In the genomic region with DNA sequence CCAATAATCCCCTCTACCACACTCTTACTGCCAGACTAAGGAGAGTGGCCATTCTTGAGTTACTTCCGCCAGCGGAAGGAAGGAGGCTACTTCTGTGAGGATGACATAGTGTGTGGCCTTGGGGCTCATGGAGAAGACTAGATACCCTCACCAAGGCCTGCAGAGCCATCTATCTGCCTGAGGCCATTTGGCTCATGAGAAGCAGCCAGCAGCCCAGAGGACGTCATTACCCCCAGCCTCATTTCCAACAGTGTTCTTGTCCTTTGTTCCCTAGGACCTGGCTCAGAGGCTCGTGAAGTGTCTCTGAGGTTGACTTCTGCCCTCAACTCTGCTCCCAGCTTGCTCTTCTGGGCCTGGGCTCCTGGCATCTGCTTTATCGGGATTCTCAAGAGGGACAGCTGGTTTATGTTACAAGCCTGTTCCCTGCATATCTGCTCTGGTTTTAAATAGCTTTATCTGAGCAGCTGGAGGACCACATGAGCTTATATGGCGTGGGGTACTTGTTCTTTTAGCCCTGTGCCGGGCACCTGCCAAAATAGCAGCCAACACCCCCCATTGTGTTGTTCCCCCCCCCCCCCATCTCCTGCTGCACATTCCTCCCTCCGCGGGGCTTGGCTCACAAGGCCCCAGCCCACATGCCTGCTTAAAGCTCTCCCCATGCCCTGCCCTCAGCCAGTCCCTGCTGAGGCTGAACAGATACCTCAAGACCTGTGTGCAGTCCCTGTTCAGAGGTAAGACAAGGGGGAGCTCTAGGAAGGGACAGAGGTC, we compare ENCODE assay signal across 9 mouse cellular contexts. TPM values are rescaled to one million over a fixed set of nuclear protein-coding genes. Genes with fewer than 3 reads are reported as not detected.
DNase-seq lines count a peak whose midpoint lies in the region; ATAC-seq and TF ChIP-seq lines count a peak whose summit lies in the region.
"Had no signal": no experiment of that assay in that cellular context is flagged by ENCODE, and none has a peak within 500 bp of the region (broad histone marks: within the 10 kb centered on the region; RNA-seq: fewer than 3 reads in every experiment).

A gene (plus strand): TSS at position 639 of the 768 bp plus-strand sequence.

- ATAC-seq in liver, embryonic 15.5 days (ENCODE audit: insufficient read depth): no peak
- ATAC-seq in heart, embryonic 11.5 days (replicated peaks; ENCODE audit: insufficient number of reproducible peaks, low FRiP score, low TSS enrichment): peak; percentile 79

- H3K27ac ChIP-seq in liver, embryonic 15.5 days (replicated peaks): no peak within 1 kb of the TSS
- peak within 1 kb of the TSS; percentile 99 for H3K27ac ChIP-seq in heart, embryonic 11.5 days (ENCODE audit: low read depth, low read length)

- no peak within 1 kb of the TSS for H3K9ac ChIP-seq in liver, embryonic 15.5 days
- H3K9ac ChIP-seq in heart, embryonic 11.5 days (ENCODE audit: low read depth, low read length): peak within 1 kb of the TSS; percentile 98

- H3K79me2 ChIP-seq in myocyte (ENCODE audit: control insufficient read depth, insufficient read depth): peaks cover 36% of the 10 kb centered on the region

- peak; percentile 91 for TF ChIP-seq POLR2A in myocyte (IDR thresholded peaks at IDR 0.05; ENCODE audit: insufficient read length, low read depth)

- H3ac ChIP-seq in myocyte (ENCODE audit: control insufficient read depth, insufficient read length): no peak within 1 kb of the TSS

- no peak within 1 kb of the TSS for H3K4me3 ChIP-seq in liver, embryonic 15.5 days (replicated peaks)
- peak within 1 kb of the TSS; percentile 66 for H3K4me3 ChIP-seq in heart, embryonic 11.5 days (ENCODE audit: low read depth, low read length)
- peak within 1 kb of the TSS; percentile 42 for H3K4me3 ChIP-seq in myocyte

- H3K4me1 ChIP-seq in liver, embryonic 15.5 days (replicated peaks): no peaks in the 10 kb centered on the region
- H3K4me1 ChIP-seq in heart, embryonic 11.5 days (ENCODE audit: control insufficient read depth, insufficient read depth, low read length): peaks cover 58% of the 10 kb centered on the region

- DNase-seq in liver: no peak
- peak; percentile 19 for DNase-seq in embryo, embryonic 9.5 days (ENCODE audit: extremely low spot score)
- DNase-seq in layer of hippocampus, postnatal 36 days: no peak
- DNase-seq in adrenal gland, postnatal 4 days (ENCODE audit: low spot score in 2 of 2): no peak

- WGBS in liver, embryonic 15.5 days (ENCODE audit: insufficient replicate concordance): 47% methylated on average over 9 of the region's 9 CpGs
- 14% methylated on average over 9 of the region's 9 CpGs for WGBS in heart, embryonic 11.5 days (ENCODE audit: insufficient replicate concordance)

- H3K4me2 ChIP-seq in liver, embryonic 15.5 days: no peak within 1 kb of the TSS
- peak within 1 kb of the TSS; percentile 77 for H3K4me2 ChIP-seq in heart, embryonic 11.5 days
- H3K4me2 ChIP-seq in myocyte (ENCODE audit: low read depth): peak within 1 kb of the TSS; percentile 89

- H3K36me3 ChIP-seq in liver, embryonic 15.5 days (replicated peaks): no peaks in the 10 kb centered on the region
- H3K36me3 ChIP-seq in heart, embryonic 11.5 days (ENCODE audit: control insufficient read depth, insufficient read depth, low read length): no peaks in the 10 kb centered on the region
- H3K36me3 ChIP-seq in myocyte (ENCODE audit: control insufficient read depth, insufficient read depth): peaks cover 15% of the 10 kb centered on the region

- peaks cover 39% of the 10 kb centered on the region for H3K27me3 ChIP-seq in liver, embryonic 15.5 days
- peaks cover 4% of the 10 kb centered on the region; the same call in 1 of the 2 replicates for H3K27me3 ChIP-seq in heart, embryonic 11.5 days (ENCODE audit: control insufficient read depth, insufficient read depth, low read length)
- H3K27me3 ChIP-seq in myocyte (ENCODE audit: control insufficient read depth, insufficient read depth, insufficient read length): no peaks in the 10 kb centered on the region

- H3K9me3 ChIP-seq in liver, embryonic 15.5 days (replicated peaks): no peaks in the 10 kb centered on the region
- no peaks in the 10 kb centered on the region for H3K9me3 ChIP-seq in heart, embryonic 11.5 days (replicated peaks; ENCODE audit: control insufficient read depth, low read length)

TF ChIP-seq in myocyte, 11 proteins besides CTCF, POLR2A, EP300 and RAD21:
- TF ChIP-seq SRF (IDR thresholded peaks at IDR 0.05; ENCODE audit: control insufficient read depth, insufficient read length, low read depth) (peak; percentile 94), CEBPB (IDR thresholded peaks at IDR 0.05; ENCODE audit: insufficient read depth, poor library complexity, severe bottlenecking) (no peak), TCF3 (IDR thresholded peaks at IDR 0.05; ENCODE audit: insufficient read length, low read depth) (peak; percentile 57), MYOD1 (IDR thresholded peaks at IDR 0.05; ENCODE audit: control insufficient read depth in 1 of 3, insufficient read length in 2 of 3, low read depth in 2 of 3) (peak; percentile 39 to 85 (median 67)), E2F4 (IDR thresholded peaks at IDR 0.05; ENCODE audit: insufficient read depth) (no peak), TCF12 (IDR thresholded peaks at IDR 0.05; ENCODE audit: insufficient read depth, poor library complexity, severe bottlenecking) (peak; percentile 87), MYOG (IDR thresholded peaks at IDR 0.05; ENCODE audit: control insufficient read depth in 1 of 3, insufficient read depth in 1 of 3, insufficient read length in 2 of 3, low read depth in 2 of 3) (peak in 2 of 3 experiments; percentile 1 to 98), MAX (IDR thresholded peaks at IDR 0.05; ENCODE audit: low read depth) (no peak), REST (IDR thresholded peaks at IDR 0.05; ENCODE audit: insufficient read depth, insufficient read length) (no peak), USF1 (IDR thresholded peaks at IDR 0.05; ENCODE audit: low read depth) (no peak), POLR2AphosphoS2 (IDR thresholded peaks at IDR 0.05; ENCODE audit: insufficient read length, low read depth) (peak; percentile 94)

RNA-seq across cellular contexts. Expression of the gene that starts here (rescaled TPM):
- polyA plus RNA-seq in liver, embryonic 15.5 days (2015; fragmentation: Nextera tagmentation; extraction: Ambion mirVana): 8.0 and 11.4 TPM in 2 replicates
- 3,916 and 3,947 TPM in 2 replicates for polyA plus RNA-seq in heart, embryonic 11.5 days (2014; fragmentation: Nextera tagmentation; extraction: Ambion mirVana)
- polyA plus RNA-seq in myocyte (2012; fragmentation: generic; extraction: Trizol): 2,000 TPM
- total RNA-seq in layer of hippocampus, postnatal 36 days (2021): 1 to 10 TPM in 1 of 2 experiments, under 1 TPM in 1; 0.60 to 1.1 TPM
- 1 to 10 TPM; 2.4 to 4.2 TPM for total RNA-seq in adrenal gland, postnatal 4 days (2021)
- total RNA-seq: megakaryocyte-erythroid progenitor cell, adult 5-6 weeks had no signal
- polyA plus RNA-seq: forebrain, embryonic 11.5 days had no signal

Comparison
In these comparisons a context has a peak if more than half of its experiments do, and no peak if none do; other contexts are left out.
1. RNA of the gene that starts here (polyA plus RNA-seq): 3,916 to 3,947 TPM in heart, embryonic 11.5 days and 2,000 TPM in myocyte (single experiment); 8.0 to 11.4 TPM in liver, embryonic 15.5 days; every median in the first group is over 100 times any median in the second.